Mouse (Mus musculus): ENCODE results near the gene Ptprj. TPM values are rescaled to one million over a fixed set of nuclear protein-coding genes. Genes with fewer than 3 reads are reported as not detected.

The Ptprj gene
- polyA plus RNA-seq (2015; fragmentation: Nextera tagmentation; extraction: Ambion mirVana) = 1.5 and 1.8 TPM in 2 replicates

GRCm38 (mm10) chr2:90580236-90581005, at the start of gene Ptprj:
Ptprj (minus strand) TSS chr2:90580647.
- Histone ChIP-seq H3K27me3 (0 out of 2 replicates have a peak, but pooled peaks cover 16% of the 10 kb centered on the region), H3K36me3 (no peaks in the 10 kb centered on the region), H3K4me2 (peak within 1 kb of the TSS; percentile 95), H3K9ac (peak within 1 kb of the TSS; percentile 64), H3K9me3 (no peaks in the 10 kb centered on the region), H3K4me3 (peak within 1 kb of the TSS; percentile 60), H3K4me1 (peaks cover 18% of the 10 kb centered on the region), H3K27ac (peak within 1 kb of the TSS; percentile 73)
- ATAC-seq (ENCODE audit: insufficient number of reproducible peaks, low FRiP score, low TSS enrichment, low read depth) = peak; percentile 81
- 0% methylated on average over 38 of the region's 100 CpGs for WGBS

- Histone ChIP-seq H3K36me3 (no peaks in the 10 kb centered on the region), H3K27me3 (peaks cover 50% of the 10 kb centered on the region), H3K4me3 (no peak overlapping the region), H3K9ac (no peak overlapping the region), H3K9me3 (no peaks in the 10 kb centered on the region), H3K27ac (no peak overlapping the region), H3K4me1 (no peaks in the 10 kb centered on the region), H3K4me2 (no peak overlapping the region)
- ATAC-seq (ENCODE audit: insufficient number of reproducible peaks, low FRiP score, low TSS enrichment, low read depth) = peak; percentile 30; the same call in 1 of the 2 replicates
- 16% methylated on average over 2 of the region's 2 CpGs for WGBS
Observed at GRCm38 (mm10) chr2:90629552-90629951, 49.1 kb upstream of the Ptprj start.

GRCm38 (mm10) chr2:90628261-90628660, 47.8 kb upstream of the Ptprj start:
- H3K27ac ChIP-seq = no peak overlapping the region
- H3K4me3 ChIP-seq = no peak overlapping the region
- no peak for ATAC-seq (ENCODE audit: insufficient number of reproducible peaks, low FRiP score, low TSS enrichment, low read depth)
- H3K36me3 ChIP-seq = no peaks in the 10 kb centered on the region
- no peaks in the 10 kb centered on the region for H3K9me3 ChIP-seq
- H3K4me2 ChIP-seq = no peak overlapping the region
- WGBS = 92% methylated on average over 5 of the region's 5 CpGs
- H3K27me3 ChIP-seq = peaks cover 38% of the 10 kb centered on the region
- H3K9ac ChIP-seq = no peak overlapping the region
- H3K4me1 ChIP-seq = 0 out of 2 replicates have a peak, but pooled peaks cover 3% of the 10 kb centered on the region

- H3K4me1 ChIP-seq = 0 out of 2 replicates have a peak, but pooled peaks cover 3% of the 10 kb centered on the region
- no peak overlapping the region for H3K4me3 ChIP-seq
- WGBS = 7% methylated on average over 6 of the region's 6 CpGs
- no peaks in the 10 kb centered on the region for H3K36me3 ChIP-seq
- H3K4me2 ChIP-seq = no peak overlapping the region
- H3K9me3 ChIP-seq = no peaks in the 10 kb centered on the region
- H3K27ac ChIP-seq = no peak overlapping the region
- H3K9ac ChIP-seq = no peak overlapping the region
- peaks cover 10% of the 10 kb centered on the region for H3K27me3 ChIP-seq
- no peak for ATAC-seq (ENCODE audit: insufficient number of reproducible peaks, low FRiP score, low TSS enrichment, low read depth)
Observed at GRCm38 (mm10) chr2:90624920-90625319, 44.5 kb upstream of the Ptprj start.

GRCm38 (mm10) chr2:90624339-90624738, 43.9 kb upstream of the Ptprj start:
- no peak for ATAC-seq (ENCODE audit: insufficient number of reproducible peaks, low FRiP score, low TSS enrichment, low read depth)
- WGBS = 24% methylated on average over 4 of the region's 4 CpGs

GRCm38 (mm10) chr2:90620815-90621214, 40.4 kb upstream of the Ptprj start:
- Histone ChIP-seq H3K9ac (no peak overlapping the region), H3K4me2 (no peak overlapping the region), H3K4me1 (0 out of 2 replicates have a peak, but pooled peaks cover 3% of the 10 kb centered on the region), H3K27ac (no peak overlapping the region), H3K4me3 (no peak overlapping the region), H3K36me3 (no peaks in the 10 kb centered on the region), H3K9me3 (no peaks in the 10 kb centered on the region), H3K27me3 (no peaks in the 10 kb centered on the region)
- ATAC-seq (ENCODE audit: insufficient number of reproducible peaks, low FRiP score, low TSS enrichment, low read depth) = no peak
- WGBS = 61% methylated on average over 5 of the region's 5 CpGs

More at GRCm38 (mm10) chr2:90624339-90624738, 43.9 kb upstream of the Ptprj start:
- Histone ChIP-seq H3K4me2 (no peak overlapping the region), H3K27me3 (peaks cover 5% of the 10 kb centered on the region; the same call in 1 of the 2 replicates), H3K4me3 (no peak overlapping the region), H3K9me3 (no peaks in the 10 kb centered on the region), H3K4me1 (0 out of 2 replicates have a peak, but pooled peaks cover 3% of the 10 kb centered on the region), H3K27ac (no peak overlapping the region), H3K36me3 (no peaks in the 10 kb centered on the region), H3K9ac (no peak overlapping the region)

GRCm38 (mm10) chr2:90619648-90620047, 39.2 kb upstream of the Ptprj start:
- no peak for ATAC-seq (ENCODE audit: insufficient number of reproducible peaks, low FRiP score, low TSS enrichment, low read depth)
- Histone ChIP-seq H3K27me3 (no peaks in the 10 kb centered on the region), H3K36me3 (no peaks in the 10 kb centered on the region), H3K4me2 (no peak overlapping the region), H3K4me3 (no peak overlapping the region), H3K9ac (no peak overlapping the region), H3K27ac (no peak overlapping the region), H3K9me3 (no peaks in the 10 kb centered on the region), H3K4me1 (0 out of 2 replicates have a peak, but pooled peaks cover 3% of the 10 kb centered on the region)
- WGBS = 32% methylated on average over 2 of the region's 2 CpGs

GRCm38 (mm10) chr2:90614651-90615171, 34.3 kb upstream of the Ptprj start:
- Histone ChIP-seq H3K27ac (no peak overlapping the region), H3K4me1 (no peaks in the 10 kb centered on the region), H3K4me2 (no peak overlapping the region), H3K4me3 (no peak overlapping the region), H3K9ac (no peak overlapping the region), H3K9me3 (no peaks in the 10 kb centered on the region), H3K27me3 (no peaks in the 10 kb centered on the region), H3K36me3 (no peaks in the 10 kb centered on the region)
- no peak for ATAC-seq (ENCODE audit: insufficient number of reproducible peaks, low FRiP score, low TSS enrichment, low read depth)
- WGBS = 88% methylated on average over 14 of the region's 14 CpGs

GRCm38 (mm10) chr2:90613591-90613990, 33.1 kb upstream of the Ptprj start:
- ATAC-seq (ENCODE audit: insufficient number of reproducible peaks, low FRiP score, low TSS enrichment, low read depth) = no peak
- 77% methylated on average over 3 of the region's 3 CpGs for WGBS
- H3K27ac ChIP-seq = no peak overlapping the region

GRCm38 (mm10) chr2:90613006-90613405, 32.6 kb upstream of the Ptprj start:
- no peak overlapping the region for H3K4me2 ChIP-seq
- H3K4me3 ChIP-seq = no peak overlapping the region
- H3K9me3 ChIP-seq = no peaks in the 10 kb centered on the region
- H3K4me1 ChIP-seq = no peaks in the 10 kb centered on the region
- H3K36me3 ChIP-seq = no peaks in the 10 kb centered on the region
- WGBS = 78% methylated on average over 2 of the region's 2 CpGs
- no peak for ATAC-seq (ENCODE audit: insufficient number of reproducible peaks, low FRiP score, low TSS enrichment, low read depth)
- no peak overlapping the region for H3K9ac ChIP-seq
- H3K27me3 ChIP-seq = no peaks in the 10 kb centered on the region
- H3K27ac ChIP-seq = no peak overlapping the region

More at GRCm38 (mm10) chr2:90613591-90613990, 33.1 kb upstream of the Ptprj start:
- Histone ChIP-seq H3K36me3 (no peaks in the 10 kb centered on the region), H3K4me1 (no peaks in the 10 kb centered on the region), H3K9ac (no peak overlapping the region), H3K27me3 (no peaks in the 10 kb centered on the region), H3K9me3 (no peaks in the 10 kb centered on the region), H3K4me3 (no peak overlapping the region), H3K4me2 (no peak overlapping the region)

- no peak overlapping the region for H3K4me2 ChIP-seq
- no peaks in the 10 kb centered on the region for H3K27me3 ChIP-seq
- no peak overlapping the region for H3K27ac ChIP-seq
- WGBS = 78% methylated on average over 10 of the region's 10 CpGs
- H3K9ac ChIP-seq = no peak overlapping the region
- no peaks in the 10 kb centered on the region for H3K36me3 ChIP-seq
- no peaks in the 10 kb centered on the region for H3K9me3 ChIP-seq
- ATAC-seq (ENCODE audit: insufficient number of reproducible peaks, low FRiP score, low TSS enrichment, low read depth) = no peak
- H3K4me1 ChIP-seq = no peaks in the 10 kb centered on the region
- H3K4me3 ChIP-seq = no peak overlapping the region
Observed at GRCm38 (mm10) chr2:90611959-90612571, 31.6 kb upstream of the Ptprj start.

- H3K4me2 ChIP-seq = no peak overlapping the region
- no peak for ATAC-seq (ENCODE audit: insufficient number of reproducible peaks, low FRiP score, low TSS enrichment, low read depth)
- no peaks in the 10 kb centered on the region for H3K27me3 ChIP-seq
- H3K27ac ChIP-seq = no peak overlapping the region
- H3K4me3 ChIP-seq = no peak overlapping the region
- H3K36me3 ChIP-seq = no peaks in the 10 kb centered on the region
- H3K4me1 ChIP-seq = no peaks in the 10 kb centered on the region
- WGBS = 96% methylated on average over 3 of the region's 3 CpGs
- no peaks in the 10 kb centered on the region for H3K9me3 ChIP-seq
- no peak overlapping the region for H3K9ac ChIP-seq
Observed at GRCm38 (mm10) chr2:90601056-90601455, 20.6 kb upstream of the Ptprj start.
